Mouse (Mus musculus) E14TG2a.4 (cell line): ENCODE measurements around the gene Gm20388.
"Not testable (repeated sequence)": the region's sequence is repeated elsewhere in the genome, so short reads cannot be mapped to it uniquely, and the experiment has no call there.

Source experiments
- CTCF ChIP-seq: conservative IDR thresholded peaks from 2 replicates; pipeline ENCODE4 v1.5.1; 2014; ENCODE audit warnings: low read length
- NANOG ChIP-seq: IDR thresholded peaks from 2 replicates; pipeline ENCODE4 v1.6.1; 2014; ENCODE audit warnings: borderline replicate concordance, low read length, mixed read lengths
- POU5F1 ChIP-seq: IDR thresholded peaks from 2 replicates; pipeline ENCODE4 v1.6.1; 2014; ENCODE audit warnings: low read length, borderline replicate concordance

DNA sequence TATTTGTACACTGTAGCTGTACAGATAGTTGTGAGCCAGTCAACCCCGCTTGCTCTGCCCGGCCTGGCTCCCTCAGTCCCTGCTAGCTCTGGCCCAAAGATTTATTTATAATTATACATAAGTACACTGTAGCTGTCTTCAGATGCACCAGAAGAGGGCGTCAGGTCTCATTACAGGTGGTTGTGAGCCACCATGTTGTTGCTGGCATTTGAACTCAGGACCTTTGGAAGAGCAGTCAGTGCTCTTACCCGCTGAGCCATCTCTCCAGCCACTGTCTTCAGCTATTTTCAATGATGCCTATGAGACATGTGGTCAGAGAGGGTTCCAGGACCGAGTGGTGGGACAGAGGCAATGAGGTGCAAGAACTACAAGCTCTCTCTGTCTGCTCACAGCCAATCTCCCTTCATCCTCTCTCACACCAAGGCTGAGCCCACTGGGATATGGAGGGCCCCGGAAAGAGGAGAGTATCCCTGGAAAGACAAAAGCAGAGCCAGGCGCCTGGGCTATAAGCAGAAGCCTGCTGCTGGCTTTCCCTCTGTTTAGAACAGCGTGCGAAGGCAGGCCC lies 1757.4 kb downstream of the Gm20388 start:
- TF ChIP-seq CTCF, POU5F1, NANOG: not testable (repeated sequence)
